Mouse (Mus musculus) heart, postnatal 0 days (tissue): ENCODE measurements around the gene Tent2.

Experiments used
- CTCF ChIP-seq: IDR thresholded peaks from 2 replicates; pipeline ENCODE4 v1.5.1; 2016; ENCODE audit warnings: antibody characterized with exemption, control low read depth, low read depth
- EP300 ChIP-seq: IDR thresholded peaks from 2 replicates; pipeline ENCODE4 v1.6.1; 2016; ENCODE audit warnings: antibody characterized with exemption, low read depth

DNA sequence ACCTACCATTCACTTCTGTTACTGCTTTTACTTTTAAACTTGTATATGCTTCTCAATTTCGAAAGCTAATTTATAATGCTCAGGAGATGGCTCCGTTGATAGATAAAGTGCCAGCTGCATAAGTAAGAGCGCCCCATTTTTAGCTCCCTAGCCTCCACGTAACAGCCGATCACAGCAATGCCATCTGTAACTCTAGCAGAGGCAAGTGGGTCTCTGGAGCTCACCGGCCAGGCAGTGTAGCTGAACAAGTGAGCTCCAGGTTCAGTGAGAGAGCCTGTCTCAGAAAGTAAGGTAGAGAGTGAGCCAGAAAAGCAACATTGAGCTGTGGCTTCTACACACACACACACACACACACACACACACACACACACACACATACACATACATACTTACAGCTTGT, 51.0 kb downstream of the Tent2 start:
- no peak for TF ChIP-seq CTCF
- no peak for TF ChIP-seq EP300
